Mouse (Mus musculus) colon, adult 2 months (tissue): ENCODE measurements around the gene Gm4869. TPM values are rescaled to one million over a fixed set of nuclear protein-coding genes. Genes with fewer than 3 reads are reported as not detected.

Experiments used
- polyA plus RNA-seq: library from polyadenylated mRNA; depleted of rRNA; stranded (reverse); fragments of >200 nt; gene quantifications from 2 replicates; pipeline ENCODE4 v1.2.3, GENCODE M21; 2012; rRNA removed

The Gm4869 gene
- not detected in 2 replicates for polyA plus RNA-seq

GRCm38 (mm10) chr5:140445345-140445744 is at the start of gene Gm4869:
Gene Gm4869 (plus strand): TSS chr5:140445645.

GRCm38 (mm10) chr5:140418489-140419441 is 26.7 kb upstream of the Gm4869 start, which contains the start of gene Eif3b:
Gene Eif3b (plus strand): TSS chr5:140419328.

GRCm38 (mm10) chr5:140505208-140505780 is 59.8 kb downstream of the Gm4869 start, which contains the start of gene Chst12:
Gene Chst12 (plus strand): TSS chr5:140505550.

Other genes with a start within 250 kb of the Gm4869 start
- gene Mad1l1, start 124.1 kb upstream of the Gm4869 start, polyA plus RNA-seq = 16.9 and 17.6 TPM in 2 replicates
- gene Nudt1, start 124.0 kb upstream of the Gm4869 start, polyA plus RNA-seq = 10.6 and 11.4 TPM in 2 replicates
- 5.8 and 6.2 TPM in 2 replicates for gene Mrm2, start 113.7 kb upstream of the Gm4869 start, polyA plus RNA-seq
- 9.1 TPM in 2 replicates for gene Snx8, start 56.4 kb upstream of the Gm4869 start, polyA plus RNA-seq
- 79.6 and 88.9 TPM in 2 replicates for gene Eif3b, start 26.3 kb upstream of the Gm4869 start, polyA plus RNA-seq
- 27.0 and 27.4 TPM in 2 replicates for gene Chst12, start 59.9 kb downstream of the Gm4869 start, polyA plus RNA-seq
- not detected in 2 replicates for gene Grifin, start 119.4 kb downstream of the Gm4869 start, polyA plus RNA-seq
- 66.8 and 83.1 TPM in 2 replicates for gene Lfng, start 161.7 kb downstream of the Gm4869 start, polyA plus RNA-seq
- 55.3 and 55.5 TPM in 2 replicates for gene Ttyh3, start 203.4 kb downstream of the Gm4869 start, polyA plus RNA-seq